Mouse (Mus musculus): ENCODE measurements around the gene Tuba3b.

Gene Tuba3b

GRCm38 (mm10) chr6:145605203-145605602 lies 10.4 kb upstream of the Tuba3b start:
- no peak for DNase-seq (ENCODE audit: extremely low spot score, low spot score)

- no peak for DNase-seq (ENCODE audit: extremely low spot score, low spot score)
Measured at GRCm38 (mm10) chr6:145607746-145608145, 7.8 kb upstream of the Tuba3b start.

- DNase-seq (ENCODE audit: extremely low spot score, low spot score) = no peak
Measured at GRCm38 (mm10) chr6:145608693-145609092, 6.9 kb upstream of the Tuba3b start.

- DNase-seq (ENCODE audit: extremely low spot score, low spot score) = no peak
Measured at GRCm38 (mm10) chr6:145610901-145611300, 4.7 kb upstream of the Tuba3b start.

GRCm38 (mm10) chr6:145612611-145613010 lies 2.9 kb upstream of the Tuba3b start:
- no peak for DNase-seq (ENCODE audit: extremely low spot score, low spot score)

- no peak for DNase-seq (ENCODE audit: extremely low spot score, low spot score)
Measured at GRCm38 (mm10) chr6:145614219-145614618, 1.3 kb upstream of the Tuba3b start, which contains the start of gene Lmntd1. Lmntd1 (minus strand) TSS chr6:145614319.

GRCm38 (mm10) chr6:145616402-145617229 lies 1.1 kb downstream of the Tuba3b start:
- DNase-seq (ENCODE audit: extremely low spot score, low spot score) = no peak

- no peak for DNase-seq (ENCODE audit: extremely low spot score, low spot score)
Measured at GRCm38 (mm10) chr6:145623141-145623540, 7.6 kb downstream of the Tuba3b start.

GRCm38 (mm10) chr6:145630269-145630668 lies 14.7 kb downstream of the Tuba3b start:
- DNase-seq (ENCODE audit: extremely low spot score, low spot score) = no peak

- DNase-seq (ENCODE audit: extremely low spot score, low spot score) = no peak
Measured at GRCm38 (mm10) chr6:145634454-145634853, 18.9 kb downstream of the Tuba3b start.

GRCm38 (mm10) chr6:145636682-145637081 lies 21.1 kb downstream of the Tuba3b start:
- DNase-seq (ENCODE audit: extremely low spot score, low spot score) = no peak

- DNase-seq (ENCODE audit: extremely low spot score, low spot score) = no peak
Measured at GRCm38 (mm10) chr6:145638248-145638647, 22.7 kb downstream of the Tuba3b start.

- DNase-seq (ENCODE audit: extremely low spot score, low spot score) = no peak
Measured at GRCm38 (mm10) chr6:145640971-145641506, 25.5 kb downstream of the Tuba3b start.

- no peak for DNase-seq (ENCODE audit: extremely low spot score, low spot score)
Measured at GRCm38 (mm10) chr6:145651976-145652375, 36.4 kb downstream of the Tuba3b start.

GRCm38 (mm10) chr6:145652986-145653385 lies 37.4 kb downstream of the Tuba3b start:
- no peak for DNase-seq (ENCODE audit: extremely low spot score, low spot score)

- DNase-seq (ENCODE audit: extremely low spot score, low spot score) = no peak
Measured at GRCm38 (mm10) chr6:145653626-145654025, 38.1 kb downstream of the Tuba3b start.

- no peak for DNase-seq (ENCODE audit: extremely low spot score, low spot score)
Measured at GRCm38 (mm10) chr6:145654062-145654836, 38.7 kb downstream of the Tuba3b start.

- DNase-seq (ENCODE audit: extremely low spot score, low spot score) = no peak
Measured at GRCm38 (mm10) chr6:145655678-145656077, 40.1 kb downstream of the Tuba3b start.

GRCm38 (mm10) chr6:145656740-145657591 lies 41.4 kb downstream of the Tuba3b start:
- no peak for DNase-seq (ENCODE audit: extremely low spot score, low spot score)

GRCm38 (mm10) chr6:145659116-145659515 lies 43.6 kb downstream of the Tuba3b start:
- no peak for DNase-seq (ENCODE audit: extremely low spot score, low spot score)

- DNase-seq (ENCODE audit: extremely low spot score, low spot score) = no peak
Measured at GRCm38 (mm10) chr6:145660943-145661342, 45.4 kb downstream of the Tuba3b start.
